Mouse (Mus musculus): ENCODE results near the gene F12.

The F12 gene

GRCm38 (mm10) chr13:55462965-55463364 lies 36.4 kb upstream of the F12 start:
- peaks cover 62% of the 10 kb centered on the region for H3K36me3 ChIP-seq (ENCODE audit: insufficient read depth, low read length)
- H3K4me3 ChIP-seq (replicated peaks; ENCODE audit: low read length): no peak overlapping the region
- no peaks in the 10 kb centered on the region for H3K9me3 ChIP-seq (ENCODE audit: low read length)
- peaks cover 61% of the 10 kb centered on the region for H3K4me1 ChIP-seq (replicated peaks; ENCODE audit: low read depth, low read length)
- TF ChIP-seq POU5F1 (IDR thresholded peaks at IDR 0.05; ENCODE audit: borderline replicate concordance, low read length) (no peak), CTCF (conservative IDR thresholded peaks at IDR 0.05; ENCODE audit: low read length) (no peak), NANOG (IDR thresholded peaks at IDR 0.05; ENCODE audit: borderline replicate concordance, low read length) (no peak)
- peaks cover 32% of the 10 kb centered on the region for H3K27me3 ChIP-seq (ENCODE audit: insufficient read depth, low read length)

- H3K4me3 ChIP-seq (replicated peaks; ENCODE audit: low read length): peak overlapping the region; percentile 51
- TF ChIP-seq NANOG (IDR thresholded peaks at IDR 0.05; ENCODE audit: borderline replicate concordance, low read length) (no peak), CTCF (conservative IDR thresholded peaks at IDR 0.05; ENCODE audit: low read length) (no peak), POU5F1 (IDR thresholded peaks at IDR 0.05; ENCODE audit: borderline replicate concordance, low read length) (no peak)
- no peaks in the 10 kb centered on the region for H3K27me3 ChIP-seq (ENCODE audit: insufficient read depth, low read length)
- H3K36me3 ChIP-seq (ENCODE audit: insufficient read depth, low read length): peaks cover 97% of the 10 kb centered on the region
- no peaks in the 10 kb centered on the region for H3K9me3 ChIP-seq (ENCODE audit: low read length)
- peaks cover 79% of the 10 kb centered on the region for H3K4me1 ChIP-seq (replicated peaks; ENCODE audit: low read depth, low read length)
These were observed 25.4 kb upstream of the F12 start for GRCm38 (mm10) chr13:55451785-55452549.

GRCm38 (mm10) chr13:55451296-55451695 lies 24.7 kb upstream of the F12 start:
- Histone ChIP-seq H3K9me3 (ENCODE audit: low read length) (no peaks in the 10 kb centered on the region), H3K4me1 (replicated peaks; ENCODE audit: low read depth, low read length) (peaks cover 83% of the 10 kb centered on the region), H3K4me3 (replicated peaks; ENCODE audit: low read length) (peak overlapping the region; percentile 51), H3K36me3 (ENCODE audit: insufficient read depth, low read length) (peaks cover 97% of the 10 kb centered on the region), H3K27me3 (ENCODE audit: insufficient read depth, low read length) (no peaks in the 10 kb centered on the region)
- TF ChIP-seq NANOG (IDR thresholded peaks at IDR 0.05; ENCODE audit: borderline replicate concordance, low read length): no peak
- no peak for TF ChIP-seq CTCF (conservative IDR thresholded peaks at IDR 0.05; ENCODE audit: low read length)
- no peak for TF ChIP-seq POU5F1 (IDR thresholded peaks at IDR 0.05; ENCODE audit: borderline replicate concordance, low read length)

GRCm38 (mm10) chr13:55450511-55450980 lies 24.0 kb upstream of the F12 start:
- TF ChIP-seq NANOG (IDR thresholded peaks at IDR 0.05; ENCODE audit: borderline replicate concordance, low read length) (no peak), POU5F1 (IDR thresholded peaks at IDR 0.05; ENCODE audit: borderline replicate concordance, low read length) (no peak), CTCF (conservative IDR thresholded peaks at IDR 0.05; ENCODE audit: low read length) (no peak)
- peak overlapping the region; percentile 51 for H3K4me3 ChIP-seq (replicated peaks; ENCODE audit: low read length)
- H3K27me3 ChIP-seq (ENCODE audit: insufficient read depth, low read length): no peaks in the 10 kb centered on the region
- H3K4me1 ChIP-seq (replicated peaks; ENCODE audit: low read depth, low read length): peaks cover 85% of the 10 kb centered on the region
- no peaks in the 10 kb centered on the region for H3K9me3 ChIP-seq (ENCODE audit: low read length)
- H3K36me3 ChIP-seq (ENCODE audit: insufficient read depth, low read length): peaks cover 90% of the 10 kb centered on the region

GRCm38 (mm10) chr13:55449679-55450441 lies 23.3 kb upstream of the F12 start:
- TF ChIP-seq POU5F1 (IDR thresholded peaks at IDR 0.05; ENCODE audit: borderline replicate concordance, low read length) (no peak), CTCF (conservative IDR thresholded peaks at IDR 0.05; ENCODE audit: low read length) (peak; percentile 20; the same call in 1 of the 2 replicates)
- H3K9me3 ChIP-seq (ENCODE audit: low read length): no peaks in the 10 kb centered on the region
- H3K4me3 ChIP-seq (replicated peaks; ENCODE audit: low read length): peak overlapping the region; percentile 98
- H3K36me3 ChIP-seq (ENCODE audit: insufficient read depth, low read length): peaks cover 83% of the 10 kb centered on the region
- H3K27me3 ChIP-seq (ENCODE audit: insufficient read depth, low read length): no peaks in the 10 kb centered on the region
- peaks cover 85% of the 10 kb centered on the region for H3K4me1 ChIP-seq (replicated peaks; ENCODE audit: low read depth, low read length)

- Histone ChIP-seq H3K9me3 (ENCODE audit: low read length) (no peaks in the 10 kb centered on the region), H3K4me3 (replicated peaks; ENCODE audit: low read length) (peak overlapping the region; percentile 98), H3K27me3 (ENCODE audit: insufficient read depth, low read length) (no peaks in the 10 kb centered on the region), H3K4me1 (replicated peaks; ENCODE audit: low read depth, low read length) (peaks cover 83% of the 10 kb centered on the region), H3K36me3 (ENCODE audit: insufficient read depth, low read length) (peaks cover 77% of the 10 kb centered on the region)
- no peak for TF ChIP-seq NANOG (IDR thresholded peaks at IDR 0.05; ENCODE audit: borderline replicate concordance, low read length)
- no peak for TF ChIP-seq POU5F1 (IDR thresholded peaks at IDR 0.05; ENCODE audit: borderline replicate concordance, low read length)
- no peak for TF ChIP-seq CTCF (conservative IDR thresholded peaks at IDR 0.05; ENCODE audit: low read length)
These were observed 22.6 kb upstream of the F12 start for GRCm38 (mm10) chr13:55449205-55449604.

GRCm38 (mm10) chr13:55448131-55448530 lies 21.5 kb upstream of the F12 start:
- Histone ChIP-seq H3K9me3 (ENCODE audit: low read length) (no peaks in the 10 kb centered on the region), H3K36me3 (ENCODE audit: insufficient read depth, low read length) (peaks cover 66% of the 10 kb centered on the region), H3K4me1 (replicated peaks; ENCODE audit: low read depth, low read length) (peaks cover 81% of the 10 kb centered on the region), H3K4me3 (replicated peaks; ENCODE audit: low read length) (peak overlapping the region; percentile 98), H3K27me3 (ENCODE audit: insufficient read depth, low read length) (no peaks in the 10 kb centered on the region)
- TF ChIP-seq NANOG (IDR thresholded peaks at IDR 0.05; ENCODE audit: borderline replicate concordance, low read length): no peak
- TF ChIP-seq POU5F1 (IDR thresholded peaks at IDR 0.05; ENCODE audit: borderline replicate concordance, low read length): no peak
- TF ChIP-seq CTCF (conservative IDR thresholded peaks at IDR 0.05; ENCODE audit: low read length): no peak

GRCm38 (mm10) chr13:55447543-55447943 lies 20.9 kb upstream of the F12 start:
- Histone ChIP-seq H3K9me3 (ENCODE audit: low read length) (no peaks in the 10 kb centered on the region), H3K27me3 (ENCODE audit: insufficient read depth, low read length) (no peaks in the 10 kb centered on the region), H3K4me1 (replicated peaks; ENCODE audit: low read depth, low read length) (peaks cover 81% of the 10 kb centered on the region)

More at GRCm38 (mm10) chr13:55447543-55447943, 20.9 kb upstream of the F12 start:
- peaks cover 60% of the 10 kb centered on the region for H3K36me3 ChIP-seq (ENCODE audit: insufficient read depth, low read length)
- TF ChIP-seq CTCF (conservative IDR thresholded peaks at IDR 0.05; ENCODE audit: low read length): no peak
- no peak for TF ChIP-seq NANOG (IDR thresholded peaks at IDR 0.05; ENCODE audit: borderline replicate concordance, low read length)
- no peak for TF ChIP-seq POU5F1 (IDR thresholded peaks at IDR 0.05; ENCODE audit: borderline replicate concordance, low read length)
- peak overlapping the region; percentile 98 for H3K4me3 ChIP-seq (replicated peaks; ENCODE audit: low read length)

Data from E14TG2a.4 (cell line).